Mouse (Mus musculus): ENCODE data around the gene Ces5a.

Ces5a gene

GRCm38 (mm10) chr8:93564634-93565033 lies 29.0 kb upstream of the Ces5a start:
- Histone ChIP-seq H3K27me3 (ENCODE audit: insufficient read depth, low read length) (no peaks in the 10 kb centered on the region), H3K9me3 (ENCODE audit: low read length) (peaks cover 15% of the 10 kb centered on the region), H3K4me3 (replicated peaks; ENCODE audit: low read length) (no peak overlapping the region), H3K36me3 (ENCODE audit: insufficient read depth, low read length) (no peaks in the 10 kb centered on the region), H3K4me1 (replicated peaks; ENCODE audit: low read depth, low read length) (no peaks in the 10 kb centered on the region)
- TF ChIP-seq CTCF (conservative IDR thresholded peaks at IDR 0.05; ENCODE audit: low read length) (no peak), POU5F1 (IDR thresholded peaks at IDR 0.05; ENCODE audit: borderline replicate concordance, low read length) (no peak), NANOG (IDR thresholded peaks at IDR 0.05; ENCODE audit: borderline replicate concordance, low read length) (no peak)

GRCm38 (mm10) chr8:93563551-93563950 lies 27.9 kb upstream of the Ces5a start:
- Histone ChIP-seq H3K36me3 (ENCODE audit: insufficient read depth, low read length) (no peaks in the 10 kb centered on the region), H3K4me1 (replicated peaks; ENCODE audit: low read depth, low read length) (no peaks in the 10 kb centered on the region), H3K27me3 (ENCODE audit: insufficient read depth, low read length) (no peaks in the 10 kb centered on the region), H3K4me3 (replicated peaks; ENCODE audit: low read length) (no peak overlapping the region), H3K9me3 (ENCODE audit: low read length) (peaks cover 13% of the 10 kb centered on the region)
- no peak for TF ChIP-seq POU5F1 (IDR thresholded peaks at IDR 0.05; ENCODE audit: borderline replicate concordance, low read length)
- TF ChIP-seq NANOG (IDR thresholded peaks at IDR 0.05; ENCODE audit: borderline replicate concordance, low read length), result no peak
- no peak for TF ChIP-seq CTCF (conservative IDR thresholded peaks at IDR 0.05; ENCODE audit: low read length)

- H3K36me3 ChIP-seq (ENCODE audit: insufficient read depth, low read length), result no peaks in the 10 kb centered on the region
- no peaks in the 10 kb centered on the region for H3K4me1 ChIP-seq (replicated peaks; ENCODE audit: low read depth, low read length)
- no peaks in the 10 kb centered on the region for H3K27me3 ChIP-seq (ENCODE audit: insufficient read depth, low read length)
- H3K9me3 ChIP-seq (ENCODE audit: low read length), result peaks cover 5% of the 10 kb centered on the region
- TF ChIP-seq POU5F1 (IDR thresholded peaks at IDR 0.05; ENCODE audit: borderline replicate concordance, low read length), result no peak
- no peak for TF ChIP-seq CTCF (conservative IDR thresholded peaks at IDR 0.05; ENCODE audit: low read length)
- no peak for TF ChIP-seq NANOG (IDR thresholded peaks at IDR 0.05; ENCODE audit: borderline replicate concordance, low read length)
- H3K4me3 ChIP-seq (replicated peaks; ENCODE audit: low read length), result no peak overlapping the region
Measured at GRCm38 (mm10) chr8:93562557-93563210, 27.1 kb upstream of the Ces5a start.

- Histone ChIP-seq H3K36me3 (ENCODE audit: insufficient read depth, low read length) (no peaks in the 10 kb centered on the region), H3K4me1 (replicated peaks; ENCODE audit: low read depth, low read length) (no peaks in the 10 kb centered on the region)
- TF ChIP-seq CTCF (conservative IDR thresholded peaks at IDR 0.05; ENCODE audit: low read length), result no peak
- TF ChIP-seq NANOG (IDR thresholded peaks at IDR 0.05; ENCODE audit: borderline replicate concordance, low read length), result no peak
- TF ChIP-seq POU5F1 (IDR thresholded peaks at IDR 0.05; ENCODE audit: borderline replicate concordance, low read length), result no peak
Measured at GRCm38 (mm10) chr8:93561271-93561670, 25.6 kb upstream of the Ces5a start.

DNA sequence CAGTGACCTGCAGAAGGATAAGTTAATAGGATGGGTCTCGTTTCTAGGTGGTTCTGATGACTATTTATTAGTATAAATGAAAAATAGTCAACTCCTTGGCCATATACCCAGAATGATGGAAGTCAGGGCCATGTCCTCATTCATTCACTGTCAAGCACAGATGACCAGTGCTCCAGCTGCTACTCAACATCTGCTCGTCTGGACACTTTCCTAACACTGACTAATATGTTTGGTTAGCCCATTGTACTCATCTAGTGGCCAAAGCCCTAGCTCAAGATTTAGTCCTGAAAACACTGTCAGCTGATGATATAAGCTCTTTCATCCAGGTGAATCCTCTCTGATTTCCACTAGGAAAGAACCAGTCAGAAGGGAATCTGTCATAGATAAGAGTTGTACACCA lies 24.1 kb upstream of the Ces5a start:
- H3K4me3 ChIP-seq (replicated peaks; ENCODE audit: low read length), result no peak overlapping the region
- no peaks in the 10 kb centered on the region for H3K27me3 ChIP-seq (ENCODE audit: insufficient read depth, low read length)
- peaks cover 9% of the 10 kb centered on the region for H3K9me3 ChIP-seq (ENCODE audit: low read length)
- no peaks in the 10 kb centered on the region for H3K4me1 ChIP-seq (replicated peaks; ENCODE audit: low read depth, low read length)
- H3K36me3 ChIP-seq (ENCODE audit: insufficient read depth, low read length), result no peaks in the 10 kb centered on the region
- TF ChIP-seq POU5F1 (IDR thresholded peaks at IDR 0.05; ENCODE audit: borderline replicate concordance, low read length), result no peak

More at GRCm38 (mm10) chr8:93561271-93561670, 25.6 kb upstream of the Ces5a start:
- Histone ChIP-seq H3K27me3 (ENCODE audit: insufficient read depth, low read length) (no peaks in the 10 kb centered on the region), H3K4me3 (replicated peaks; ENCODE audit: low read length) (no peak overlapping the region), H3K9me3 (ENCODE audit: low read length) (peaks cover 5% of the 10 kb centered on the region)

DNA sequence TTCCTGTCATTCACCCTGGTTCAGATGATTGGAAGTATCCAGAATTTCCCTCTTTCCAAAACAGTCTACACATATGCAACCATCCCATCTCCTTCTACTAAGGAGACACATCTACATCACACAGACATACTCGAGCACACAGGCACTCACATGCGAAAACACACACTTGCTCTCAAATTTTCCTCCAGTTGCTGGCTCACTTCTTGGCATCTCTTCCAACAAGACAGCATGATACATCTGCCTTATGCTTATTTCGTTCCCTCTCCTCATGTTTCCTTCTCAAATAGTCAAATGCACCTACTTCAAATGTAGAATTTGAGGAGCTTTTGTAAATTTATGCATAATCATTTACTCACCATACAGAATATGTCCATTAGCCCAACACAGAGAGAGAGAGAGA lies 33.0 kb downstream of the Ces5a start:
- Histone ChIP-seq H3K27me3 (ENCODE audit: insufficient read depth, low read length) (no peaks in the 10 kb centered on the region), H3K4me1 (replicated peaks; ENCODE audit: low read depth, low read length) (peaks cover 11% of the 10 kb centered on the region; the same call in 1 of the 2 replicates), H3K36me3 (ENCODE audit: insufficient read depth, low read length) (no peaks in the 10 kb centered on the region), H3K9me3 (ENCODE audit: low read length) (peaks cover 16% of the 10 kb centered on the region), H3K4me3 (replicated peaks; ENCODE audit: low read length) (no peak overlapping the region)
- TF ChIP-seq NANOG (IDR thresholded peaks at IDR 0.05; ENCODE audit: borderline replicate concordance, low read length) (no peak), CTCF (conservative IDR thresholded peaks at IDR 0.05; ENCODE audit: low read length) (no peak), POU5F1 (IDR thresholded peaks at IDR 0.05; ENCODE audit: borderline replicate concordance, low read length) (no peak)

- TF ChIP-seq NANOG (IDR thresholded peaks at IDR 0.05; ENCODE audit: borderline replicate concordance, low read length), result no peak
- no peak for TF ChIP-seq POU5F1 (IDR thresholded peaks at IDR 0.05; ENCODE audit: borderline replicate concordance, low read length)
- TF ChIP-seq CTCF (conservative IDR thresholded peaks at IDR 0.05; ENCODE audit: low read length), result no peak
- Histone ChIP-seq H3K36me3 (ENCODE audit: insufficient read depth, low read length) (no peaks in the 10 kb centered on the region), H3K4me1 (replicated peaks; ENCODE audit: low read depth, low read length) (peaks cover 11% of the 10 kb centered on the region; the same call in 1 of the 2 replicates), H3K9me3 (ENCODE audit: low read length) (peaks cover 11% of the 10 kb centered on the region), H3K4me3 (replicated peaks; ENCODE audit: low read length) (no peak overlapping the region), H3K27me3 (ENCODE audit: insufficient read depth, low read length) (no peaks in the 10 kb centered on the region)
Measured at GRCm38 (mm10) chr8:93499437-93499836, 36.2 kb downstream of the Ces5a start.

DNA sequence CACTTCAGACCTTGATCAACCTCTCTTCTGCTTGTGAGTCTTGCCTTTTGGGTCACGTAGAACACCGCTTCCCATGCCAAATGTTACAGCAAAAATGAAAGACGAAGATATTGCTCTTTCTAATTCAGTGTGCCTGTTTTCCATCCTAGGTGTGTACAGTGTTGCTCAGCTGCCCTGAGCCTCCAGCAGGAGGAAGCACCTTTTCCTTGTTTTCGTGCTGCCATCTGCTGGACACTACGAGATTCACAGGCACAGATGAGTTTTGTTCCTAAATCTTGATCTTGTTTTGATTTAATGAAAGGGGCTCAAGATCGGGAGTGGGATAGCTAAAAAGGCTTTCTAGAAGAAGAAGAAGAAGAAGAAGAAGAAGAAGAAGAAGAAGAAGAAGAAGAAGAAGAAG lies 40.3 kb downstream of the Ces5a start:
- H3K36me3 ChIP-seq (ENCODE audit: insufficient read depth, low read length), result no peaks in the 10 kb centered on the region
- no peaks in the 10 kb centered on the region for H3K27me3 ChIP-seq (ENCODE audit: insufficient read depth, low read length)
- no peak for TF ChIP-seq POU5F1 (IDR thresholded peaks at IDR 0.05; ENCODE audit: borderline replicate concordance, low read length)
- TF ChIP-seq CTCF (conservative IDR thresholded peaks at IDR 0.05; ENCODE audit: low read length), result peak; percentile 62
- TF ChIP-seq NANOG (IDR thresholded peaks at IDR 0.05; ENCODE audit: borderline replicate concordance, low read length), result no peak
- no peaks in the 10 kb centered on the region for H3K9me3 ChIP-seq (ENCODE audit: low read length)
- H3K4me1 ChIP-seq (replicated peaks; ENCODE audit: low read depth, low read length), result peaks cover 11% of the 10 kb centered on the region; the same call in 1 of the 2 replicates
- H3K4me3 ChIP-seq (replicated peaks; ENCODE audit: low read length), result no peak overlapping the region

GRCm38 (mm10) chr8:93488743-93489142 lies 46.9 kb downstream of the Ces5a start:
- H3K9me3 ChIP-seq (ENCODE audit: low read length), result no peaks in the 10 kb centered on the region
- peaks cover 6% of the 10 kb centered on the region for H3K4me1 ChIP-seq (replicated peaks; ENCODE audit: low read depth, low read length)
- TF ChIP-seq NANOG (IDR thresholded peaks at IDR 0.05; ENCODE audit: borderline replicate concordance, low read length) (no peak), CTCF (conservative IDR thresholded peaks at IDR 0.05; ENCODE audit: low read length) (no peak), POU5F1 (IDR thresholded peaks at IDR 0.05; ENCODE audit: borderline replicate concordance, low read length) (no peak)
- H3K36me3 ChIP-seq (ENCODE audit: insufficient read depth, low read length), result no peaks in the 10 kb centered on the region
- no peaks in the 10 kb centered on the region; the same call in 1 of the 2 replicates for H3K27me3 ChIP-seq (ENCODE audit: insufficient read depth, low read length)
- no peak overlapping the region for H3K4me3 ChIP-seq (replicated peaks; ENCODE audit: low read length)

Measured in E14TG2a.4 (cell line).